Comparison of ENCODE assay signal across 8 mouse cellular contexts in genomic region chr10:22608799-22609357, GRCm38 (mm10). TPM values are rescaled to one million over a fixed set of nuclear protein-coding genes. Genes with fewer than 3 reads are reported as not detected.
DNase-seq lines count a peak whose midpoint lies in the region; ATAC-seq and TF ChIP-seq lines count a peak whose summit lies in the region.

No protein-coding gene starts in this region.

- no peak for ATAC-seq in kidney, postnatal 0 days (replicated peaks; ENCODE audit: low FRiP score, low read depth)
- ATAC-seq in hindbrain, embryonic 12.5 days (ENCODE audit: low FRiP score): peak; percentile 75
- ATAC-seq in limb, embryonic 13.5 days (ENCODE audit: low FRiP score, low read depth): peak; percentile 68
- ATAC-seq in monocyte, adult 5-6 weeks (replicated peaks; ENCODE audit: insufficient number of reproducible peaks, low FRiP score, low TSS enrichment, poor library complexity, severe bottlenecking): no peak

- no peak for TF ChIP-seq POLR2A in kidney, adult 2 months (IDR thresholded peaks at IDR 0.05; ENCODE audit: low read depth, low read length)

- H3K27ac ChIP-seq in kidney, postnatal 0 days: no peak overlapping the region
- no peak overlapping the region for H3K27ac ChIP-seq in kidney, adult 2 months (ENCODE audit: insufficient read depth, low read depth, low read length)
- peak overlapping the region; percentile 66 for H3K27ac ChIP-seq in hindbrain, embryonic 12.5 days
- H3K27ac ChIP-seq in limb, embryonic 13.5 days: peak overlapping the region; percentile 23; the same call in 1 of the 2 replicates

- no peaks in the 10 kb centered on the region for H3K9me3 ChIP-seq in kidney, postnatal 0 days (replicated peaks; ENCODE audit: low read length)
- H3K9me3 ChIP-seq in hindbrain, embryonic 12.5 days (replicated peaks): no peaks in the 10 kb centered on the region
- no peaks in the 10 kb centered on the region for H3K9me3 ChIP-seq in limb, embryonic 13.5 days

- 8% methylated on average over 11 of the region's 11 CpGs for WGBS in kidney, postnatal 0 days
- WGBS in kidney, adult 2 months: 10% methylated on average over 11 of the region's 11 CpGs
- WGBS in hindbrain, embryonic 12.5 days: 2% methylated on average over 11 of the region's 11 CpGs
- 10% methylated on average over 11 of the region's 11 CpGs for WGBS in limb, embryonic 13.5 days

- no peaks in the 10 kb centered on the region for H3K27me3 ChIP-seq in kidney, postnatal 0 days (ENCODE audit: insufficient read depth, low read length)
- H3K27me3 ChIP-seq in kidney, adult 2 months (replicated peaks; ENCODE audit: control insufficient read depth, insufficient read depth, low read length): no peaks in the 10 kb centered on the region; the same call in 1 of the 2 replicates
- H3K27me3 ChIP-seq in hindbrain, embryonic 12.5 days: no peaks in the 10 kb centered on the region
- no peaks in the 10 kb centered on the region for H3K27me3 ChIP-seq in limb, embryonic 13.5 days

- no peaks in the 10 kb centered on the region for H3K4me1 ChIP-seq in kidney, postnatal 0 days (replicated peaks; ENCODE audit: insufficient read depth, low read length)
- H3K4me1 ChIP-seq in kidney, adult 2 months (ENCODE audit: control insufficient read depth, insufficient read depth, low read length): no peaks in the 10 kb centered on the region
- peaks cover 4% of the 10 kb centered on the region; the same call in 1 of the 2 replicates for H3K4me1 ChIP-seq in hindbrain, embryonic 12.5 days
- peaks cover 22% of the 10 kb centered on the region for H3K4me1 ChIP-seq in limb, embryonic 13.5 days

- TF ChIP-seq CTCF in kidney, postnatal 0 days (IDR thresholded peaks at IDR 0.05; ENCODE audit: low read depth): no peak
- no peak for TF ChIP-seq CTCF in kidney, adult 2 months (conservative IDR thresholded peaks at IDR 0.05; ENCODE audit: insufficient read depth, insufficient read length, low read depth, low read length)

- H3K36me3 ChIP-seq in kidney, postnatal 0 days (ENCODE audit: insufficient read depth, low read length): no peaks in the 10 kb centered on the region
- no peaks in the 10 kb centered on the region for H3K36me3 ChIP-seq in kidney, adult 2 months (ENCODE audit: control insufficient read depth, insufficient read depth, low read length)
- no peaks in the 10 kb centered on the region for H3K36me3 ChIP-seq in hindbrain, embryonic 12.5 days
- no peaks in the 10 kb centered on the region for H3K36me3 ChIP-seq in limb, embryonic 13.5 days

- no peak overlapping the region for H3K4me3 ChIP-seq in kidney, postnatal 0 days (replicated peaks; ENCODE audit: low read depth, low read length)
- H3K4me3 ChIP-seq in kidney, adult 2 months (ENCODE audit: insufficient read depth, low read depth, low read length): no peak overlapping the region
- 0 out of 2 replicates have a peak overlapping the region, but pooled peaks have one; percentile 10 for H3K4me3 ChIP-seq in hindbrain, embryonic 12.5 days
- H3K4me3 ChIP-seq in limb, embryonic 13.5 days: no peak overlapping the region

- peak; percentile 54 for DNase-seq in kidney, postnatal 0 days (ENCODE audit: low spot score)
- no peak for DNase-seq in kidney, adult 2 months
- peak; percentile 76 for DNase-seq in embryo, embryonic 11 days
- DNase-seq in ovary, postnatal 36 days (ENCODE audit: low spot score): peak; percentile 26
- DNase-seq in urinary bladder, postnatal 25 days (ENCODE audit: low spot score): no peak

- H3K4me2 ChIP-seq in kidney, postnatal 0 days (ENCODE audit: low read length): peak overlapping the region; percentile 45
- peak overlapping the region; percentile 50 for H3K4me2 ChIP-seq in hindbrain, embryonic 12.5 days (replicated peaks)
- peak overlapping the region; percentile 47 for H3K4me2 ChIP-seq in limb, embryonic 13.5 days (replicated peaks)

- H3K9ac ChIP-seq in kidney, postnatal 0 days (ENCODE audit: low read depth, low read length): no peak overlapping the region
- 0 out of 2 replicates have a peak overlapping the region, but pooled peaks have one; percentile 45 for H3K9ac ChIP-seq in hindbrain, embryonic 12.5 days
- H3K9ac ChIP-seq in limb, embryonic 13.5 days: peak overlapping the region; percentile 2; the same call in 1 of the 2 replicates

RNA-seq across cellular contexts. Expression of gene Slc2a12, which starts 35.9 kb away (rescaled TPM):
- polyA plus RNA-seq in kidney, postnatal 0 days (2015; fragmentation: Nextera tagmentation; extraction: Ambion mirVana): 2.8 and 3.0 TPM in 2 replicates
- 5.6 and 6.3 TPM in 2 replicates for polyA plus RNA-seq in kidney, adult 2 months (2012; rRNA removed)
- 3.7 and 4.1 TPM in 2 replicates for polyA plus RNA-seq in hindbrain, embryonic 12.5 days (2016; fragmentation: Nextera tagmentation; extraction: Ambion mirVana)
- polyA plus RNA-seq in limb, embryonic 13.5 days (2015; fragmentation: Nextera tagmentation; extraction: Ambion mirVana): 1.8 and 2.2 TPM in 2 replicates
- total RNA-seq in monocyte, adult 5-6 weeks (2017): 0.11 to 0.76 TPM in 2 of 3 replicates, not detected in the other

Comparison
In these comparisons a context has a peak if more than half of its experiments do, and no peak if none do; other contexts are left out.
1. DNase-seq: peak in kidney, postnatal 0 days (single experiment), embryo, embryonic 11 days (single experiment) and ovary, postnatal 36 days (single experiment); none in kidney, adult 2 months (single experiment) and urinary bladder, postnatal 25 days (single experiment).
2. ATAC-seq: peak in hindbrain, embryonic 12.5 days (single experiment) and limb, embryonic 13.5 days (single experiment); none in kidney, postnatal 0 days (single experiment) and monocyte, adult 5-6 weeks (single experiment).
3. H3K27ac ChIP-seq: peak in hindbrain, embryonic 12.5 days (single experiment) and limb, embryonic 13.5 days (single experiment); none in kidney, postnatal 0 days (single experiment) and kidney, adult 2 months (single experiment).
4. Peak in every context shown above with its lines, with median percentiles within 50 percentile points of each other: H3K4me2 ChIP-seq.